Mouse (Mus musculus) erythroid progenitor cell, adult 5-6 weeks (primary cell): ENCODE data around the gene Msl3l2. TPM values are rescaled to one million over a fixed set of nuclear protein-coding genes. Genes with fewer than 3 reads are reported as not detected.

Experiments
- ATAC-seq: replicated peaks from 2 replicates; pipeline ENCODE4 v1.8.0; 2016; ENCODE audit warnings: moderate number of reproducible peaks, mild to moderate bottlenecking, moderate TSS enrichment, inconsistent platforms; ENCODE audit not compliant: poor library complexity, low FRiP score, severe bottlenecking
- total RNA-seq, 2 experiments: library from RNA; stranded (forward) in 1 of 2; stranded (reverse) in 1 of 2; fragments of 150-400 nt in 1 of 2; fragments of 186-747, 209-891 nt in 1 of 2; gene quantifications; 2 replicates each; pipeline versions ENCODE4 v1.2.3 to v1.2.4; 2015 to 2017; ENCODE audit warnings: low replicate concordance in 2 of 2

Msl3l2 gene
- 0.72 TPM in 1 of 2 replicates, not detected in the other for total RNA-seq (2015; ENCODE audit: low replicate concordance)
- 0.77 and 1.5 TPM in 2 replicates for total RNA-seq (2017; ENCODE audit: low replicate concordance)

GRCm38 (mm10) chr10:56106333-56106995, at the start of gene Msl3l2:
Msl3l2 (plus strand) TSS chr10:56106917.
- ATAC-seq = peak; percentile 42

- ATAC-seq = no peak
Observed at GRCm38 (mm10) chr10:56058979-56059422, 47.7 kb upstream of the Msl3l2 start.

GRCm38 (mm10) chr10:56061238-56061830, 45.4 kb upstream of the Msl3l2 start:
- ATAC-seq = no peak

- ATAC-seq = no peak
Observed at GRCm38 (mm10) chr10:56062746-56063145, 44.0 kb upstream of the Msl3l2 start.

GRCm38 (mm10) chr10:56089714-56090113, 17.0 kb upstream of the Msl3l2 start:
- no peak for ATAC-seq

- ATAC-seq = no peak
Observed at GRCm38 (mm10) chr10:56094586-56094985, 12.1 kb upstream of the Msl3l2 start.

GRCm38 (mm10) chr10:56096757-56097156, 10.0 kb upstream of the Msl3l2 start:
- ATAC-seq = no peak

GRCm38 (mm10) chr10:56099126-56099525, 7.6 kb upstream of the Msl3l2 start:
- ATAC-seq = no peak

- no peak for ATAC-seq
Observed at GRCm38 (mm10) chr10:56099641-56100310, 6.9 kb upstream of the Msl3l2 start.

GRCm38 (mm10) chr10:56106996-56107334, 248 bp downstream of the Msl3l2 start:
- no peak for ATAC-seq

GRCm38 (mm10) chr10:56114951-56115635, 8.4 kb downstream of the Msl3l2 start:
- 0 out of 2 replicates have a peak, but pooled peaks have one; percentile 34 for ATAC-seq

GRCm38 (mm10) chr10:56115636-56116180, 9.0 kb downstream of the Msl3l2 start:
- ATAC-seq = no peak

GRCm38 (mm10) chr10:56126972-56127371, 20.3 kb downstream of the Msl3l2 start:
- no peak for ATAC-seq

GRCm38 (mm10) chr10:56129642-56130041, 22.9 kb downstream of the Msl3l2 start:
- no peak for ATAC-seq

GRCm38 (mm10) chr10:56137191-56137590, 30.5 kb downstream of the Msl3l2 start:
- no peak for ATAC-seq

- ATAC-seq = no peak
Observed at GRCm38 (mm10) chr10:56148920-56149319, 42.2 kb downstream of the Msl3l2 start.

GRCm38 (mm10) chr10:56156956-56157355, 50.2 kb downstream of the Msl3l2 start:
- ATAC-seq = no peak

- no peak for ATAC-seq
Observed at GRCm38 (mm10) chr10:56158207-56158606, 51.5 kb downstream of the Msl3l2 start.

- ATAC-seq = no peak
Observed at GRCm38 (mm10) chr10:56158748-56159147, 52.0 kb downstream of the Msl3l2 start.

GRCm38 (mm10) chr10:56164411-56164810, 57.7 kb downstream of the Msl3l2 start:
- ATAC-seq = no peak
